Mouse (Mus musculus) left cerebral cortex, postnatal 25 days (tissue): ENCODE data around the gene Ttc30a1. TPM values are rescaled to one million over a fixed set of nuclear protein-coding genes. Genes with fewer than 3 reads are reported as not detected.
"Not testable (repeated sequence)": the region's sequence is repeated elsewhere in the genome, so short reads cannot be mapped to it uniquely, and the experiment has no call there.

Experiments
- DNase-seq, 2 experiments: peaks; one replicate each; pipeline ENCODE4 v3.0.0; 2022; ENCODE audit warnings: low spot score in 2 of 2, mixed read lengths in 1 of 2
- intact Hi-C: fragments of 180-260 bp; cut with DNase I; formaldehyde crosslinking; loops from one replicate; pipeline ENCODE4 v1.15.1; 2025
- total RNA-seq, 2 experiments: library from RNA; stranded (reverse); gene quantifications; 2 replicates each; pipeline ENCODE4 v1.2.3; 2021

Gene Ttc30a1
- total RNA-seq, 2 experiments from 2014 or later, result 2.8 to 3.1 TPM

GRCm38 (mm10) chr2:75985124-75985523 is 3.4 kb upstream of the Ttc30a1 start:
- peak; percentile 78 to 89 for DNase-seq
- intact Hi-C loops, result loop anchor here (1.0 kb wide), 1 partner anchor 82 kb away; no protein-coding TSS in a partner anchor

- no peak for DNase-seq
- intact Hi-C loops, result loop anchor here (1.0 kb wide), 1 partner anchor 86 kb away; no protein-coding TSS in a partner anchor
Observed at GRCm38 (mm10) chr2:75983847-75984246, 2.1 kb upstream of the Ttc30a1 start.

DNA sequence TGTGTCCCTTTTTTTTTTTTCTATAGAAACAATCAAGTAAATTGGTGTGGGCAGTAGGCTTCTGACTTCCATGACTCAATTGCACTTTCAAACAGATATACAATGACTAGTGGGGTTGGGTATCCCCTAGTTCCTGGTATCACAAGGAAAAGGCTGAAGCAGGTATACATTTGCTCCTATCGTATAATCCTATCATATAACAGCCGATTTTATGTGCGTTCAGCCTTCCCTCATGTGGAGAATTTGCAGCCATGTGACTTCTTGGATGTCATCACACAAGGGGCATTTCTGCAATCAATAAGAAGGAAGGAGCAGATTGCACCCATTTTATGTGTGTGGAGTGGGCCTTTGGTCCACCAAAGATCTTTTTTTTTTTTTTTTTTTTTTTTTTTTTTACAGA is 1.3 kb upstream of the Ttc30a1 start:
- DNase-seq, result no peak
- intact Hi-C loops, result no loop called here

DNA sequence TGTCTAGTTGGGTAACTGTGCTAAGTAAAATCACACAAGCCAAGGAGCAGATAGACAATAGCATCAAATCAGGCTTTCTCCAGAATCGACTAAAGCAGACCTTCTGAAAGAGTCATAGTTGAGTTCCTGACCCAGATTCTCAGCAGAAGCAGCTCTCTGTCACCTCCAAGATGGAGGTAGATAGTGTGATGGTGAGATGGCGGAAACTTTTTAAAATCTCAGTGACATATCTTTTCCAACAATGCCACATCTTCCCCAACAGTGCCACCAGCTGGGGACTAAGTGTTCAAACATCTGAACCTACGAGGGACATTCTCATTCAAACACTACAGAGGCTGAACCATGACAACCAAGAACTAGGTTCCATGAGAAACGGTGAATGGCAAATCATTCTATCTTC is 859 bp upstream of the Ttc30a1 start:
- no peak for DNase-seq
- intact Hi-C loops, result no loop called here

GRCm38 (mm10) chr2:75980933-75981439 is 781 bp downstream of the Ttc30a1 start:
- DNase-seq, intact Hi-C loops: not testable (repeated sequence)

- intact Hi-C loops, DNase-seq: not testable (repeated sequence)
Observed at GRCm38 (mm10) chr2:75977752-75978368, 3.9 kb downstream of the Ttc30a1 start, which contains the start of gene Ttc30a2. Ttc30a2 (minus strand) TSS chr2:75978170.

GRCm38 (mm10) chr2:75976070-75976469 is 5.7 kb downstream of the Ttc30a1 start:
- intact Hi-C loops, DNase-seq: not testable (repeated sequence)

DNA sequence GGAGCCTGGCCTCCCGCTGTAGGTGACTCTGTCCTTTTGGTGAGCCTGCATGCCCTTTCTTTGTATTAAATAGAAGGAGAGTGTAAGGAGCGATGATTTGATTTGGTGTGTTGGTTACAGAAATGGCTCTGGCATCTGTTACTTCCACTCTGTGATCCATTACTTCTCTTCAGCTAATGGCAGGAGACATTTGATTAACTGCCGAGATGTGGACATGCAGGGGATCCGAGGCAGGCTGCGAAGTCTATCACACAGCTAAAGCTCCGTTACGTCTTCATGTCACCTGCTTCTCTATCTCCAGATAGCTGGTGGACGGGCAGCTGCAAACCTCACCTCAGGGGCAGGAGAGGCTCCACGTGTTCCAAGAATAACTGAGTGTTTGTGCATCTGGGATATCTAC is 7.6 kb downstream of the Ttc30a1 start:
- no peak for DNase-seq
- intact Hi-C loops, result no loop called here

DNA sequence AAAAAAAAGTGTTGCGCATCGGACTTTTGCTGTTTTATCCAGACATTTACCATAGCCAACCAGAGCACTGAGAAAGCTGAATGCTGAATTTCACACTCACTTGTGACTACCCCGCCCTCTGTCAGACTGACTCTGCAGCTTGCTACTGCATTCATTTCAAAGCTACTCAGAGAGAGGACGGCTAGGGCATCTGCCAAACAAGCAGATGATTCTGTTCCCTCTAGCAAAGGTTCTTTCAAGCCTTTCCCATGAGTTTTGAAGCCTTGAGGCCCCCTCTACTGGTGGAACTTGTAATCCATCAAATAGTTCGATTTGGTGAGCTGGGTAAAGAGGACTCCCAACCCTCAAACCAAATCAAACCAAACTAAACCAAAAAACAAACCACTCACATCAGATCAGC is 16.8 kb downstream of the Ttc30a1 start:
- peak; percentile 64 to 91 for DNase-seq
- intact Hi-C loops, result loop anchor here (2.0 to 5.0 kb wide), 4 partner anchors 82 to 358 kb away; no protein-coding TSS in a partner anchor

DNA sequence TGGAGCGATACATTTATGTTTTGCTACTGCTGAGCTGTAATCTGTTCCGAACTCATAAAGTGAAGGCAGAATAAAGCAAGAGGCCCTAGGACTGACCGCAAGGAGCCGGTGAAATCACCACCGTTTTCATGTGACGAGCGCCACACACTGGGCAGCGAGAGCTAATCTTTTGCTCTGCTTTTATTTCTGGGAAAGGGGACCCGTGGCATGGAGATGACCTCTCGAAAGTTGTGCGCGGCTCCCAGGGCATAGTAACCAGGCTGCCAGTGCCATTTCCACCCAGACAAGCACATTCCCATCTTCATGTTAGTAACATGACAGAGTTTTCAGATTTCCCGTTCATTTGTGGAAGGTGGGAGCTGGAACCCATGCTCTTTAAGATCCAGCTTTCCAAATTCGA is 17.3 kb downstream of the Ttc30a1 start:
- peak; percentile 45 to 59 for DNase-seq
- intact Hi-C loops, result loop anchor here (2.0 to 5.0 kb wide), 2 partner anchors 82 to 167 kb away; no protein-coding TSS in a partner anchor

DNA sequence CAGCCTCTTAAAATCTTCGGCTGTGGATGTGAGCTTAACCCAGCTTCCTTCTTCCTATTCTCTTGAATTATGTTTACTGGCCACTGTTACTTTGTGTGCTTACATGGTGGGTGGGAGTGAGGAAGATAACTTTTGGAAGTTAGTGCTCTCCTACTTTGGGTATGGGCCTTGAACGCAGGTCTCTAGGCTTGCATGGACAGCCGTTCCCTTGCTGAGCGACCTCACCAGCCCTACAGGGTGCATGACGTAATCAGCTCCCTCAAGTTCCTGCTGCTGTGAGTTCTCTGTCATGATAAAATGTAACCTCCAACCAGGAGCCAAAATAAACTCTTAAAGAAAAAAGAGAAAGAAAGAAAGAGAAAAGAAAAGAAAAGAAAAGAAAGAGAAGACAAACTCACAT is 17.7 kb downstream of the Ttc30a1 start:
- intact Hi-C loops, result loop anchor here (2.0 to 5.0 kb wide), 2 partner anchors 81 to 167 kb away; no protein-coding TSS in a partner anchor
- DNase-seq, result no peak

DNA sequence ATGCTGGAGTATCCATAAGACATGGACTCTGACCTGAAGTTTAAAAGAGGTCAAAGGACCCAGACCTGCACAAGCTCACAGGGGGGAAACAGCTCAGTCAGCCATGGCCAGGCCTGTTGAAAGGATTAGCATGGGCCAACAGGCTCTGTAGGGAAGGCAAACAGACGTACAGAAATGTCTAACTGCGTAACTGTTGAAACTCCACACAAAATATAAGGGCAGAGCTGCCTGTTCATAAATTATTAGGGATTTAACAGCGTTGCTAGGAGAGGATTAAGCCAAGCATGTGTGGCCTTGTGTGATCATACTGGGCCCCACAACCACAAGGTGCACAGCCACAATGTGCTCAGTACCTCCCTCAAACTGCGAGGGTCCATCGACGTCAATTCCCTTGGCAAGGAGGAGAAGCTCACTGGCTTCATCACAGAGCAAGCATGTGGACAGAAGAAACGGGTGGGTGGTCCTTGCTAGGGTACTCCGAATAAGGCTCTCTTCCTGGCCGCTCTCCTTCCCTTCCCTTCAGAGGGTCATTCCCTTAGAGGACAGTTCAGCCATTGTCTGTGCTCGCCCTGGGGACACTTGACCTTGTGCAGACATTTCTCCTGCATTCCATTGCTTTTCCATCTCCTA is 18.4 kb downstream of the Ttc30a1 start:
- intact Hi-C loops, result loop anchor here (5.0 kb wide), 1 partner anchor 166 kb away; no protein-coding TSS in a partner anchor

GRCm38 (mm10) chr2:75960366-75961330 is 21.1 kb downstream of the Ttc30a1 start:
- peak in 1 of 2 experiments; percentile 73 for DNase-seq
- intact Hi-C loops, result loop anchor here (5.0 kb wide), 1 partner anchor 163 kb away; no protein-coding TSS in a partner anchor

More for the DNA sequence above, 18.4 kb downstream of the Ttc30a1 start:
- DNase-seq, result no peak

GRCm38 (mm10) chr2:75959850-75960365 is 21.9 kb downstream of the Ttc30a1 start:
- intact Hi-C loops, result loop anchor here (5.0 kb wide), 1 partner anchor 163 kb away; no protein-coding TSS in a partner anchor
- DNase-seq, result peak in 1 of 2 experiments; percentile 9

- no peak for DNase-seq
- intact Hi-C loops, result no loop called here
Observed at GRCm38 (mm10) chr2:75959183-75959849, 22.5 kb downstream of the Ttc30a1 start.

DNA sequence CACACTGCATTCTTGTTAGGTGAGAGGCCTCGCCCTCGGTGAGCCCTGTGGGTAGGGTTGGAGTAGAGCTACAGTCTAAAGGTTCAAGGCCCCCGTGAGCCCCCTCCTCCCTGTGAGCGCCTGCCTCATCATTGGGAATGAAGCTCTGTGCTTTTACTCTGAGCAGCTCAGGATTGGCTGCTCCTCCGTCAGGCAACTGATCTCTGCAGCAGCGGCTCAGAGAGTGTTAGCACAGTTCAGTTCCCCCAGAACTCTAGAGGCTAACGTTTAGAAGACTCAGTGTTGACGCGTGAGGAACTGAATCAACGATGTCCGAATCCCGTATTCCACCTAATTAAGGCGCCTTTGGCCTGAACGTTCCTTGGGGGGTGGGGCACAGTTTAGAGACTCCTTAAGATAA is 26.1 kb downstream of the Ttc30a1 start:
- no peak for DNase-seq
- intact Hi-C loops, result no loop called here

DNA sequence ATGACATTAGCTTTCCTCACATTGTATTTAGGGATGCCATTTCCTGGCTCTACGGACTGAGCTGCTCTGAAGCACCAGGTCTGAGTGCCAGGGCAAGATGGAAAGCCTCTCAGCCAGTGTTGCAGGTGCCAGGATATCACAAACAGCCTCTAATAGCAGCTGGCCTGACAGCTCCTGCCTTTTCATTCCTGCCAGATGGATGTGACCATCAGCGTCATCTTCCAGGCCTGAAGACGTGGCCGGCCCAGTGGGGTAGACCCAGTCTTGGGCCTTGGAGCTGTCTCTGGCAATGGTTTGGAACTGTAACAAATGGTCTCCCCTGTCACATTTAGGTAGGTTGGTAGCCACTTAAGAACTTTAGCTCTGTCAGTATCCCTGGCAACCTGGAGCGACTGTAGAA is 28.4 kb downstream of the Ttc30a1 start:
- intact Hi-C loops, result no loop called here
- no peak for DNase-seq

DNA sequence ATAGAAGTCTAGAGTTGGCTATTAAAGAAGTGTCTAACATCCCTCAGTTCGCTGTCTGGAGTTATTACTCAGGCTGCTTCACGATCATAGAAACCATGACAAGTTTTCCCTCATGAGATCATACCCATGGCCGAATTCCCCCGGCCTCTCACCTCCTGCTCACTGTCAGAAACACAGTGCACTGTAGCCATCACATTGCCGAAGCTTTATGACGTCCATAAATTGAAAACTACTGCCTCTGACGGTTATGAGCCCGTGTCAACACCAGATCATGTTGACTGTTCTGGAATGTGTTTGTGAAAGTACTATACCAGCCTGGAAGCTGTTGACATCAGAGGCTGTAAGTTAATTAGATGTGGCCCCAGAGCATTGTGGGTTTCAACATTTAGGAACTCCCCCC is 31.1 kb downstream of the Ttc30a1 start:
- intact Hi-C loops, result no loop called here

More for the DNA sequence above, 31.1 kb downstream of the Ttc30a1 start:
- DNase-seq, result no peak
